Mouse (Mus musculus): ENCODE measurements around the gene Ak8. TPM values are rescaled to one million over a fixed set of nuclear protein-coding genes. Genes with fewer than 3 reads are reported as not detected.

Gene Ak8
- total RNA-seq, 2 experiments from 2014 or later, result not detected

DNA sequence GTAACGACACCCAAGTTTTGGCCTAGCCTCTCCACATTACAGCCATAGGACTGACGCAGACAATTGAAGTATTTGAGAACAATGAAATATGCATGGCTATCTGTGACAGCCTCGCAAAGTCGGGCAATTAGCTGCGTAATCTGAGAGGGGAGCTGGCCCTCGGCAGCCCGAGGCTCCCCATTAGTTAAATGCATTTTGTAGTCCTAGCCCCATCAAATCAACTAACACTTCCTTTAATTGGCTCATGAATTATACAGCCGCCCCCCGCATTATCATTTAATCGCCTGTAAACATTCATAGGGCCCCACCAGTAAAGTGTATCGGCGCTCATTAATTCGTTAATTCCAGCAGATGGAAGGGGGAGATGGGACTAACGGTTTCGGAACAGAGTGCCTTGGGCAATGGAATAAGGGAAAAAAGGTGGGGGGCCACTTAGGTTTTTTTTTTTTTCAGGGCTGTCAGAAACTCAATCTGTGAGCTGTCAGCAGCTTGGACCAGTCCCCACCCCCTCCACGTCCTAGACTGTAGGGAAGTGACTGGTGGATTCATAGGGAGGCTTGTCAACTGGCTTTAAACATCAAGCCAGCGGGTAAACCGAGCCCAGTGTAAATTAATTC lies 97.6 kb downstream of the Ak8 start:
- DNase-seq, result no peak

DNA sequence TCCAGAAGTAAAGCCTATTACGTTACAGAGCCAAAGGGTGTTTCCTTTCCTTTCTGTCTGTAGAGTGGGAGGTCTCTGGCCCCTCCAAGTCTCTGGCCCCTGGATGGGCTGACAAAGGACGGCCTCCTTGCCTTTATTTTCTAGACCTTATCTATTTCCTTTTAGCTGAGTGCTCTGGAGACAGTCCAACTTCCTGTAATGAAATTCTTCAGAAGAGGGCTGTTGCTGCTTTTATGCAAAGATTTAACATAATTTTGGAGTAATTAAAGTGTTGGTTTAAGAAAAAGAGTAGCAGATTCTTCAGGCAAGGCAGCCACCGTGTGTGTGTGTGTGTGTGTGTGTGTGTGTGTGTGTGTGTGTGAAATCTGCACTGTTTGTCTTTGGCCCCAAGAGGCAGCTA lies 98.4 kb downstream of the Ak8 start:
- DNase-seq, result no peak

DNA sequence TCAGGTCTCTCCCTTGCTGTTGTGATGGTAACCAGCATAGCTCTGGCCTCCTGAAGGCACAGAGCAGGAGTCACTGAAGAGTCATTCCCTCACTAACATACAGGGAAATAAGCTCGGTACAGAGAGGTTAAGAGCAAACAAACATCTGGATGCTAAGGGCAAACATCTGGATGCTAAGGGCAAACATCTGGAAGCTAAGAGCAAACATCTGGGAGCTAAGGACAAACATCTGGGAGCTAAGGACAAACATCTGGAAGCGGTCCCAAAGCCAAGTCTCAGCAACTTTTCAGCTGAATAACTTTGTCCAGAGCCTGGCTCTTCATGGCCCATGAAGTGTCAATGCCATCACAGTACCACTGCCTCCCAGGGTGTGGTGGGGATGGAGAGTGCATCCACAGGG lies 99.6 kb downstream of the Ak8 start:
- no peak for DNase-seq

DNA sequence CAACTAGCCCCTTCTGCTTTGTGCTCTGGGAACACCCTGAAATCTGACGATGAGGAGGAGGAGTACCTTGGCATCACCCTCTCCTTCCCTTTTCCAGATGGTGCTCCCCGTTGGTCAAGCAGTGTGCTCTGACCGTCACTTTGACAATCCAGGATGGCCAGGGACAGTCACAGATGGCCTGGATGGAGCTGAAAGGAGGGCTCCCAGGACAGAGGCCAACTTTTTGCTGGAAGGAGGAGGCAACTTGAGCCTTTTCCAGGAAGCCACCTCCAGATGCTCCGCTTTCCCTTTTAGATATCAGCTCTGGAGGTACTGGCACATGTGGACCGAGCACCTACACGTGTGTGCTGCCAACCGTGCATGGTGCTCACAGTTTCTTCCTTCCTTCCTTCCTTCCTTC lies 103.4 kb downstream of the Ak8 start:
- no peak for DNase-seq

DNA sequence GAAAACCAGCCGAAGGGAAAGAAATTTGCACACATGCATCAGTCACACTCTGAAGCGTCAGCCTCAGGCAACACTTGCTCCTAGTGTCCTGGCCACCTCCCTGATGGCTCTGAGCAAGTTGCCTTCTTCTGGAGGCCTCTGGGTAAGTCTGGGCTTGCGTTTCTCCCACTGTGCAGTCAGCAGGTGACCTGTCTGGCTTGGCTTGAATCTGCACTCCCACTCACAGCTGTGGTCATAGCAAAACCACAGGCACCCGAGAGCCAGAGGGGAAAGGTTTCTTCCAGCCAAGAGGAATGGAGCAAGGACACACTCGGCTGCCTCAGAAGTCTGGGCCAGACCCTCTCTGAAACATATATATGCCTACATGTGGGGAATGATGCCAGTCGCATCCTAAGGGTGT lies 108.9 kb downstream of the Ak8 start:
- DNase-seq, result no peak

DNA sequence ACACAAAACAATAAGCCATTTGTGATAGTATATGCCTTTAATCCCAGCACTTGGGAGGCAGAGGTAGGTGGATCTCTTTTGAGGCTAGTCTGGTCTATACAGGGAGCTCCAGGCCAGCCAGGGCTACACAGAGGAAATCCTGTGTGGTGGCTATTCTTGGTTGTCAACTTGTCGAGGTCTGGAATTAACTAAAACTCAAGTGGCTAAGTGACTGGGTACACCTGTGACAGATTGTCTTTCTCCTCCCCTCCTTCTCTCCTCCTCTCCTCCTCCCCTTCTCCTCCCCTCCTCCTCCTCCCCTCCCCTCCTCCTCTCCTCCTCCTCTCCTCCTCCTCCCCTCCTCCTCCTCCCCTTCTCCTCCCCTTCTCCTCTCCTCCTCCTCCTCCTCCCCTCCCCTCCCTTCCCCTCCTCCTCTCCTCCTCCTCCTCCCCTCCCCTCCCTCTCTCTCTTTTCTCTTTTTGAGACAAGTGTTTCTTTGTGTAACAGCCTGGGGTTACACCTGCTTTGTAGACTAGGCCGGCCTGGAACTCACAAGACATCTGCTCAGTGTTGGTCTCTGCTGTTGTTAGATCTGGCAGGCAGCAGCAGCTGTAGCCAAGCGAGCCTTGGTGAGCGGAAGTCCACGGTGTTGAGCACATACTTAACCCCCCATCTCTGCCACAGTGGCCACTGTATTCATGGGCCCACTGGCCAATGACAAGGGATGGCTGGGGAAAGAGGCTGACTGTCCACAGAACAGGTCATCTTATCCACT lies 110.5 kb downstream of the Ak8 start:
- DNase-seq, result no peak

DNA sequence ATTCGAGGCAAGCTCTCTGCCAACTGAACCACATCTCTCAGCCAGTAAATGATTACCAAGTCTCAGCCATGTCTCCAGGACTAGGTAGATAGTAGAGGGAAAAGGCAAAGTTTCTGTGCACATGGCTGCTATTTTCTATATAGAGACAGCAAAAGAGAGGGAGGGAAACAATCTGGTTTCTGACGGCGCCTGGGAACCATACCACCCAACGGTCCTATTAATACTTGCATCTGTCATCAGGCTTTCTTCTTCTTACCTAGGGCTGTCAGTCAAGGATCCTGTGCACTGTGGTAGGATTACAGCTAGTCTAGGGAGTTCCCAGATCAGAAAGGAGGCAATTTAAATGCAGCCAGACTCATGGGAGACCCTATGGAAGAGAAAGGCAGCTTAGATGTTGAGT lies 118.9 kb downstream of the Ak8 start:
- DNase-seq, result peak; percentile 15

DNA sequence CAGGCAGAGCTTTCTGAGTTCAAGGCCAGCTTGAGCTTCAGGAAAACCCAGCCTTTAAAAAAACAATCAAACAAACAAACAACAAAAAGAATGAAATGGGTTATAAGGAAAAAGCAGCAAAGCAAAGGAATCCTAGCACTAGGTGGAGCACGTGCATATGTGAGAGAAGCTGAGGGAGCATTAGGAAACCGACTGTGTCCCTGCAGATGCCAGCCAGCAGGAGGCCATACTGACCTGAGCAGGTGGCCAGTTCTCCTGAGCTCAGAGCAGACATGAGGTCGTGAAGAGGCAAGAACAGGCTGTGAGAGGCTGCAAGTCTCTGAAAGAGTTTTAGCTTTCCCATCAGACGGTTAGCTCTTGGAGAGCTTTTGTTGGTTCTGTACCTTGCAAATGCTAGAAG lies 129.3 kb downstream of the Ak8 start:
- peak; percentile 27 for DNase-seq

DNA sequence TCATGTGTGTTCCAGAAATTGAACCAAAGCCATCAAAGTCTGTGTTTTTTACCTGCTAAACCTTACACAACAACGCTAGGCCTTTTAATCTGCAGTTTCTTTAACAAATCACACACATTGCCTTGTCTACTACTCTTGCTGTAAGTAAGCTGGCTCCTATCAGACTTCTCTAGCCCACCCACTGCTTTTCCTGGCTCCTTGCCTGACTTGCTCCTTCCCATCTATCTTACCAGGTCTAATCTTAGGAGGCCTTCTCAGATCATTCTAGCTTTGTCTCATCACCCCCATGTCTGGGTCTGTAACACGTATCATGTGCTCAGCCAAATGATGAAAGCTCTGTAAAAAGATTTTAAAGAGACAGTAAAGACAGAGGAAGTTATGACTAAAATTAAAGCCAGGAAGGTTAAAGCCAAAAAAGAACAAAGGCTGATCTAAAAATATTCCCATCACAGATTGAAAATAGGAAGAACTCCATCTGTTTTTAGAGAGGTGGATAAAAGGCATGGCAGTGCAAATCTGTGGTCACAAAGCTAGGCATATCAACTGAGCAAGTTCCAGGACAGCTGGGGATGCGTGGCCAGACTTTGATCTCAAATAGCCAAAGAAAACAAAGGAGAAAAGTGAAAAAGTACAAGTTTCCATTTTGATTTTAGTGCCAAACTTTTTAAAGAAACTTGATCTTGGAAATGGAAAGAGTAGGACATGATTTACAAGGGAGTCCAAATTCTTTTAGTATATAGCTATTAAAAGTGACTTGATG lies 136.4 kb downstream of the Ak8 start:
- DNase-seq, result peak; percentile 31

DNA sequence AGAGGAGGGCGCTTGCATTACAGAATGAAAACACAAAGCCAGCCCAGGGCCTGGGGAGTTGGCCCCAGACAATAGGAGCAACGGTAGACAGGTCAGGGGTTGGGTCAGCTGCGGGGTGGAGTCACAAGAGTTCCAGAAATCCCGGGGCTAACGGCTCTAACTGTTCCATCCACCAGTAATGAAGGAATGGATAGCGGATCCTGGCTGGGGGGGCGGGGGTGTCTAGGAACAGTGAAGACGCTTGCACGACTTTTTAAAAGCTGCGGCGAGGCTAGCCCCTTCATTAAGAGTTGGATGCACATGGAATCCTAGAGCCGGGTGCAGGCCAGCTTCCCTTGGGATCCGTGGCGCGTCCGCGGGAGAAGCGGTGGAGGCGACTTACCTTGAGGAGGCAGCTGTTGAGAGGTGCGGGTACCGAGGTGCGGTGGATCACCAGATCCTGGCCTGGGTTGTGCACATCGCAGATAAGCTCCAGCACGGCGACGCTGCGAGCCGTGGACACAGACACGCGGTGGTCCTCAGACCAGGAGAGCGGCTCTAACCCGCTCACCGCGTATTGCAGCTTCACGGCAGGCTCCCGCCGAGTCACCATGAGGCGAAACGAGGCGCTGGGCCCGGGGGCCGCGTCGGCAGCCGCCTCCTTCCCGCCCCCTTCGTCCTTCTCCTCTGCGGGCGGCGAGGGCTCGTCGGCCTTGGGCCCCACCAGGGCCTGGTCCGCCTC lies 139.7 kb downstream of the Ak8 start:
- no peak for DNase-seq

DNA sequence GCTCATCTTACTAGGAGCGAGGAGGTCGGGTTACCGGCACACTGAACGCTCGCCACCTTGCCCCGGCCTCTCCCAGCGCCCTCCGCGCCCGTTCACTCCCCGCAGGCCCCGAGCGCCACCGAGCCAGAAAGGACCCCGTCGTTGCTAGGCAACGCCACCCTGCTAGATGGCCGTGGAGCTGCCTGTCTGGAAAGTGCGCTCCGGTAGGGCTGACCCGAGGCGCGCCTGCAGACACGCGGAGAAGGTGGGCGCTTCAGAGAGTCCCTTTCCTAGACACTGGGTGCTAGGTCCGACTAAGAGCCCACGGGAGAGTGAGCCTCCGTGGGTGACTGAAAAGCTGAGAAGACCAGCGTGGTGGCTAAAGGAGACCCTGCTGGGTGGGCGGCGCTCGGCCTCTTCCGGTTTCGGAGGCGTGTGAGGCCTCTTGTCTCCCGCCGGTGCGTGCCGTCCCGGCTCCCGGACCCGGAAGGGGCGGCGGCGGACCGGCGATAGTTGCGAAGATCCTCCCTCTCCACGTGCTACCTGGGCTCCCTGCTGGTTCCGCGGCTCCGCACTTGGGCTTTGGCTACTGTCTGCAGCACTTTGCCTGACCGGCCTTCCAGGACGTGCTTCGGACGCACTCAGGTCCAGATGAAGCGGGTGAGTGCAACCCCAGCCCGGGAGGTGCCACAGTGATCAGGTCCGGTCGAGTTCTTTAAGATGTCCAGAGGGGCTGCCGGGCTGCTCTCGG lies 140.4 kb downstream of the Ak8 start, which contains the start of the genes Gtf3c4 and Ddx31:
Gtf3c4 (minus strand) TSS at position 139 of the 730 bp plus-strand sequence.
Ddx31 (plus strand) TSS at position 185 of the 730 bp plus-strand sequence.
- peak; percentile 96 for DNase-seq

DNA sequence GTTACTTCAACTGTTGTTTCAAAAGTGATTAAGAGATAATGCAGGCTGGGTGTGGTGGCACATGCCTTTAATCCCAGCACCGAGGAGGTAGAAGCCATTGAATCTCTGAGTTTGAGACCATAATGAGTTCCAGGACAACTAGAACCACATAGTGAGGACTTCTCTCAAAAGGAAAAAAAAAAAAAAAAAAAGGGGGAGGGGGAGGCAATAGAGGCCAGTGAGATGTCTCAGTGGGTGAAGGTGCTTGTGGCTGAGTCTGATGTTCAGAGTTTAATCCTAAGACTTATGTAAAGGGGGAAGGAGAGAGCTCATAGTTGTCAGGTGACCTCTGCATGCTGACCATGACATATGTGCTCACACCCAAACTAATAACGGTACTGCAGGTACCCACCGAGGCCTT lies 142.1 kb downstream of the Ak8 start:
- DNase-seq, result no peak

DNA sequence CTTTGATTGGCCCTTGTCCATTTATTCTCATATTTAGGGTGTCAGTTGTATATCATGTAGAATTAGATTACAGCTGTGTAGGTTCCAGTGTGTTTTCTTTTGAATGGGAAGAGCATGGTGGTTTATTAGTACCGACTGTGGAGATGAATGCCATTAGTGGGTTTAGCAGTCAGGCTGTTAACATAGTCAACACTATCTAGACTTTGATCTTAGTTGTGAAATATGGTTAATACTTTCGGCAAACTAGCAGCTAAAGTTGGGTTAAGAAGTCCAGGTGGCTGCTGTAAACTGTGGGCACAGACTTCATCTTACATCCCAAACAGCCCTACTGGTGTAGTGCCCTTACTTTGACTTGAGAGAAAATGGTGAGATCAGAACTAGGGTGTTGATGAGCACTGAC lies 148.9 kb downstream of the Ak8 start:
- no peak for DNase-seq

DNA sequence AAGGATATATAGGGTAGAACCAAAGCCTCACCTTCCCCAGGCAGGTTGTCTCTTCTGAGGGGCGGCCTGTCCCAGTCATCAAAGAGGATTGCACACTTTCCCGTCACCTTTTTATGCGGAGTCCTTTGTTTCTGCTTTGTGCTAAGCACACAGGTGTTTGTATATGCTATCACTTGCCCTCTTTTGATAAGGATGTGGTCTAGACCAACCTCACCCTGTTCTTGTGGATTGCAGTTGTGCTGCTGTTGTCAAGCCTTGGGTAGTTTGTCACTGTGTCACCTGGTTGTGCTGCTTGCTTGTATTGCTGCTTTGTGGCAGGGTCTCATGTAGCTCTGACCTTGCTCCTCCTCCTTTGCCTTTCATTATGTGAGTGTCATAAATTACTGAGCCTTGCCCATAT lies 152.6 kb downstream of the Ak8 start:
- no peak for DNase-seq

DNA sequence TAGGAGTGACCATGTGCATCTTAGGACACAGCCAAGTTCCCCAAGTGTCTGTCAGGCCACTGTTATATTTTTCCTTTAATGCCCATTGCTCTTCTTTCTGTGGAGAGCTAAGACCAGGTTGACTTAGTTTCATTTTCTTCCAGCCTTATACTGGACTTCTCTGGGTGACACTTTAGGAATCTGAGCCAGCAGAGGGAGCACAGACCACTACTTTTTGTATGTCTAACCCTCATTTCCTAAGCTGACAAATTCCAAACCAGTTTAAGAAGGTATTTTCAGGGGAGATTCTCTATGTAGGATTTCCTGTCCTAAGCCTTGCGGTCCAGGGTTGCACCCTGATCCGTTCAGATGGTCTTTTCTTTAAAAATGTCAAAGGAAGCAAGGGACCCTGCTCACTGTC lies 155.8 kb downstream of the Ak8 start:
- DNase-seq, result no peak

DNA sequence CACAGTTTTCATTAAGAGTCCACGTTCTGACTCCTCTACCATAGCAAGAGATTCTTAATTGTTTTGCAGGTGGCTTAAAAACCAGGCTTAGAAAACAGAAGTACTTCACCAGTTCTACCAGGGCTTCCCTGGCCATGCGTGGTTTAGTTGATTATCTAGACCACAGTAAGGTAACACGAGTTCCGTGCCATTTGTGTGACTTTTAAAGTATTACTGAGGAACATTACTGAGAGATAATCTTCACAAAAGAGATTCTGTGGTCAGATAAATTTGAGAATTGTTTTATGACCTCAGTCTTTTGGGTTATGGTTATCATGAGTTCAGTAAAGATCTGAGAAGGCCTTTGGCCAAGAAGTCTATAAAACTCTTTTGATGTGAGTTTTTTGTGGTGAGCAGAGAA lies 159.3 kb downstream of the Ak8 start:
- DNase-seq, result no peak

DNA sequence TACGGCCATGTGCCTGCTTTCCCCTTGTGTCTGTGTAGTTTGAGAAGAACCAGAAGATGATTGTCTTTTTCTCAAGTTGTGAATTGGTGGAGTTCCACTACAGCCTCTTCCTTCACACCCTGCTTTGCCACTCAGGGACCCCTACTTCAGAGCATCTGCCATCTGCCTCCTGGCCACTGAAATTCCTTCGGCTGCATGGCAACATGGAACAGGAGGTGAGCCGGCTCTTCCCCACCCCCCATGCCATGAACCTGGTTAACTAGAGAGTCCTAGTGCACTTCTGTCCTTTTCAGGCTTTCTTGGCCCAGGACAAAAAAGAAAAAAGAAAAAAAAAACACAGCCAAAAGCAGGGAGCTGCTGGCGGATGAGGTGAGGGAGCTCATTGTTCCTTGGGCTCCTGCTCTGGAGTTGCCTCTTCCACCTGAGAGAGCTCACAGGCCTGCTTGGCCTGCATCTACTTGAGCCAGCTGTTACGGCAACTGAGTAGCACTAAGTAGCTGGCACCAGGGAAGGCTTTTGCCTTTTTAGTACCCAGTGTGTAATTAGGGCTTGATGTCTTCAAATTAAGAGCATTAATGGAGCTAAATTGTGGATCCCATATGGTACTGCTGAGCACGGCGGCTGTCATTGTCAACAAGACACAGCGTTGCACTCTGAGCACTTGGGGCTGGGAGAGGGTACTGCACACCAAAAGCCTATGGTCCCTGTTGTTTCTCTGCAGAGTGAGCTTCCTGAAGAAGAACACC lies 160.9 kb downstream of the Ak8 start:
- DNase-seq, result no peak

Data from heart, postnatal 4 days (tissue).